8 mouse cellular contexts compared by ENCODE assay signal in the genomic region with DNA sequence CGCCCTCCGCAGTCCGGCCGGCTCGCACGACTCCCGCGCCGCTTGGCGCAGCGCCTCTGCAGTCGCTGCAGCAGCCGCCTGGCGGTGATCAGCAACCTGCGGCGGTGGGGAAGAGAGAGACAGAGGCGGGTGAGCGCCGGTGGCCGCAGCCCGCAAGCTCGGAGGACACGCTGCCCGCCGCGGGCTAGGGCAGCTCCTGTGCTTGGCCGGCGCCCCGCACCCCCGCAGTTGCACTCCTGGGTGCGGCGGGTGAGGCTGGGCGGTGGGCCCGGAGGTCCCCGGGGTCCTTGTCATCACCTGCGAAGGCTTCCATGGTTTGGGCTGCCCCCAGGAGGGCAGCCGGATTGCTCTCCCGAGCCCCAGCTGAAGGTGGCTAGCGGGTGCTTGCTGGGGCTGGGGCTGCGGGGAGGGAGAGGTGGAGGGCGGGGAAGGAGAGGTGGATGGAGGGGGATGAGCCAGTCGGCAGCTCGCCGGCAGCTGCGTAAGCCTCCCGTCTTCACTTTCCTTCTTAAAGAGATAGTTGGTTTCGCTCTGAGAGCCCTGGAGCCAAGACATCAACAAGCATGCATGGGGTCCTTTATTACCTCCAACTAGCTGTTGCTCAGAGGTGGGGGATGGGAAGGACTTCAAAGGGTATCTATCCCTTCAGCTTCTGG. TPM values are rescaled to one million over a fixed set of nuclear protein-coding genes. Genes with fewer than 3 reads are reported as not detected.
DNase-seq lines count a peak whose midpoint lies in the region; ATAC-seq and TF ChIP-seq lines count a peak whose summit lies in the region.

A gene (minus strand): TSS at position 435 of the 656 bp plus-strand sequence.

- peak within 1 kb of the TSS; percentile 76 for H3K27ac ChIP-seq in cerebellum, adult 2 months (ENCODE audit: insufficient read depth, low read length)
- H3K27ac ChIP-seq in liver, embryonic 14.5 days: no peak within 1 kb of the TSS

- no peaks in the 10 kb centered on the region for H3K9me3 ChIP-seq in liver, embryonic 14.5 days (ENCODE audit: control insufficient read depth, low read length)

- TF ChIP-seq EP300 in liver, embryonic 14.5 days (IDR thresholded peaks at IDR 0.05; ENCODE audit: low read depth): no peak

- H3K27me3 ChIP-seq in cerebellum, adult 2 months (ENCODE audit: control insufficient read depth, insufficient read depth, low read length): no peaks in the 10 kb centered on the region
- peaks cover 37% of the 10 kb centered on the region for H3K27me3 ChIP-seq in liver, embryonic 14.5 days (ENCODE audit: control insufficient read depth, insufficient read depth, low read length)

- intact Hi-C loops in heart, postnatal 25 days (cut with DNase I): loop anchor here (5.0 kb wide), 1 partner anchor 140 kb away; a partner anchor contains a TSS

- no peak for ATAC-seq in liver, embryonic 14.5 days (ENCODE audit: insufficient read depth)

- H3K4me1 ChIP-seq in cerebellum, adult 2 months (ENCODE audit: control insufficient read depth, insufficient read depth, low read length): peaks cover 7% of the 10 kb centered on the region
- no peaks in the 10 kb centered on the region for H3K4me1 ChIP-seq in liver, embryonic 14.5 days (replicated peaks; ENCODE audit: control insufficient read depth in 2 of 2, insufficient read depth in 2 of 2, low read length in 1 of 2)

- DNase-seq in ES-CJ7 (ENCODE audit: low read depth, low spot score): peak; percentile 52
- peak; percentile 84 for DNase-seq in cerebellum, adult 2 months
- DNase-seq in forelimb bud, embryonic 11.5 days (ENCODE audit: low read depth, low spot score): peak; percentile 37
- peak; percentile 22 for DNase-seq in heart, postnatal 25 days (ENCODE audit: low spot score)
- peak; percentile 69 to 78 for DNase-seq in kidney, postnatal 4 days
- DNase-seq in liver, embryonic 14.5 days (ENCODE audit: low read depth in 3 of 3, low spot score in 3 of 3): no peak
- DNase-seq in neural tube, embryonic 10.5 days (ENCODE audit: extremely low spot score, low spot score): peak; percentile 76
- DNase-seq in testis, postnatal 10 days (ENCODE audit: low spot score): peak; percentile 73

- no peak within 1 kb of the TSS for H3K9ac ChIP-seq in liver, embryonic 14.5 days (replicated peaks)

- H3K4me3 ChIP-seq in cerebellum, adult 2 months (replicated peaks; ENCODE audit: insufficient read depth, low read depth, low read length): peak within 1 kb of the TSS; percentile 69
- H3K4me3 ChIP-seq in liver, embryonic 14.5 days (ENCODE audit: insufficient read depth in 1 of 2, low read depth in 2 of 2, low read length in 2 of 2): peak within 1 kb of the TSS in 1 of 2 experiments; percentile 8; a peak in 2 of 4 replicates

- WGBS in cerebellum, adult 2 months: under 1% methylated on average over 46 of the region's 47 CpGs
- WGBS in liver, embryonic 14.5 days (ENCODE audit: insufficient replicate concordance): under 1% methylated on average over 44 of the region's 47 CpGs

- peak within 1 kb of the TSS; percentile 47 for H3K4me2 ChIP-seq in liver, embryonic 14.5 days (ENCODE audit: low read depth)

- peak; percentile 24 for TF ChIP-seq CTCF in cerebellum, adult 2 months (IDR thresholded peaks at IDR 0.05; ENCODE audit: borderline replicate concordance, insufficient read depth, low read depth, low read length)
- peak; percentile 26; the same call in 1 of the 2 replicates for TF ChIP-seq CTCF in liver, embryonic 14.5 days (IDR thresholded peaks at IDR 0.05; ENCODE audit: low read depth)

- TF ChIP-seq POLR2A in cerebellum, adult 2 months (IDR thresholded peaks at IDR 0.05; ENCODE audit: borderline replicate concordance, insufficient read depth, low read length): peak; percentile 27; the same call in 1 of the 2 replicates

- H3K36me3 ChIP-seq in liver, embryonic 14.5 days (replicated peaks; ENCODE audit: control insufficient read depth, insufficient read depth, low read depth): no peaks in the 10 kb centered on the region

RNA-seq across cellular contexts. Expression of the gene that starts here (rescaled TPM):
- 119 and 131 TPM in 2 replicates for polyA plus RNA-seq in cerebellum, adult 2 months (2012; rRNA removed)
- 1 to 10 TPM; 5.3 TPM for total RNA-seq in heart, postnatal 25 days (2021)
- 0.01 and 0.02 TPM in 2 replicates for polyA plus RNA-seq in liver, embryonic 14.5 days (2012; rRNA removed)
- polyA plus RNA-seq in liver, embryonic 14.5 days (2014; fragmentation: Nextera tagmentation; extraction: Ambion mirVana): not detected in 2 replicates

Comparison
In these comparisons a context has a peak if more than half of its experiments do, and no peak if none do; other contexts are left out.
1. RNA of the gene that starts here (polyA plus RNA-seq): 119 to 131 TPM in cerebellum, adult 2 months; 0.01 to 0.02 TPM in liver, embryonic 14.5 days; every median in the first group is over 100 times any median in the second.
2. DNase-seq: peak in ES-CJ7 (single experiment), cerebellum, adult 2 months (2 of 2), forelimb bud, embryonic 11.5 days (single experiment), heart, postnatal 25 days (single experiment), kidney, postnatal 4 days (2 of 2), neural tube, embryonic 10.5 days (single experiment) and testis, postnatal 10 days (single experiment); none in liver, embryonic 14.5 days (0 of 3).